Mouse (Mus musculus) left cerebral cortex, postnatal 14 days (tissue): Measurements from ENCODE around the gene Pfas. TPM values are rescaled to one million over a fixed set of nuclear protein-coding genes. Genes with fewer than 3 reads are reported as not detected.
"Not testable (repeated sequence)": the region's sequence is repeated elsewhere in the genome, so short reads cannot be mapped to it uniquely, and the experiment has no call there.

Experiments used
- DNase-seq, 2 experiments: peaks; one replicate each; pipeline ENCODE4 v3.0.0; 2021 to 2022; ENCODE audit warnings: low spot score in 2 of 2, mixed read lengths in 1 of 2
- intact Hi-C: fragments of 180-260 bp; cut with DNase I; formaldehyde crosslinking; loops from one replicate; pipeline ENCODE4 v1.15.1; 2025
- total RNA-seq, 2 experiments: library from RNA; stranded (reverse); gene quantifications; 2 replicates each; pipeline ENCODE4 v1.2.3; 2021

Gene Pfas
- total RNA-seq, 2 experiments from 2014 or later: 19.6 to 23.5 TPM

DNA sequence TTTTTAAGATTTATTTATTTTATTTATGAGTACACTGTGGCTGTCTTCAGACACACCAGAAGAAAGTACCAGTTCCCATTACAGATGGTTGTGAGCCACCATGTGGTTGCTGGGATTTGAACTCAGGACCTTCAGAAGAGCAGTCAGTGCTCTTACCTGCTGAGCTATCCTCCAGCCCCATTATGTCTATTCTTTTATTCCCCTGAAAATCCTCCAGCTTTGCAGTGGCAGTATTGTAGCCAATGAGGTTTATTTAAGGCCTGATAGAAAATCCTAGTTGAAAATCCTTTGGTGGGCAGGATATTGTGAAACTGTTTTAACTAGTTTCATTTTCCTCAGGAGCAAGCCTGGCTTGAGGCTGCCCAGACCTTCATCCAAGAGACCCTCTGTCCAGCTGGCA, 12.4 kb upstream of the Pfas start:
- intact Hi-C loops: no loop called here

DNA sequence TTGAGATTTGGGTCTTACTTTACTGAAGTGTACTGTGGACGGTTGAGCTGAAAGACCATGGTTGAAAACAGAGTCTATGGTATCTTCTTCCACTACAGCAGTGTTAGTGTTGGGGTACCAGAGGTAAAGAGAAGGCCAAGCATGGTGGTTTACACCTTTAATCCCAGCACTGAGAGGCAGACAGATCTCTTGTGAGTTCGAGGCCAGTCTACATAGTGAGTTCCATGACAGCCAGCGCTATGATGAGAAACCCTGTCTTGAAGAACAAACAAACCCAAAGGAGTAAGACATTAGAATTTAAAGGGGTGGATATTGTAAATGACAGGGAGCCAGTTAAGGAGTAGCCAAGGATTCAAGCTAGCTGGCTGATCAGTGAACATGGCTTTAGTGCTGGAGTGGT, 8.5 kb upstream of the Pfas start:
- no peak for DNase-seq
- intact Hi-C loops: no loop called here

More for the DNA sequence above, 12.4 kb upstream of the Pfas start:
- DNase-seq: no peak

DNA sequence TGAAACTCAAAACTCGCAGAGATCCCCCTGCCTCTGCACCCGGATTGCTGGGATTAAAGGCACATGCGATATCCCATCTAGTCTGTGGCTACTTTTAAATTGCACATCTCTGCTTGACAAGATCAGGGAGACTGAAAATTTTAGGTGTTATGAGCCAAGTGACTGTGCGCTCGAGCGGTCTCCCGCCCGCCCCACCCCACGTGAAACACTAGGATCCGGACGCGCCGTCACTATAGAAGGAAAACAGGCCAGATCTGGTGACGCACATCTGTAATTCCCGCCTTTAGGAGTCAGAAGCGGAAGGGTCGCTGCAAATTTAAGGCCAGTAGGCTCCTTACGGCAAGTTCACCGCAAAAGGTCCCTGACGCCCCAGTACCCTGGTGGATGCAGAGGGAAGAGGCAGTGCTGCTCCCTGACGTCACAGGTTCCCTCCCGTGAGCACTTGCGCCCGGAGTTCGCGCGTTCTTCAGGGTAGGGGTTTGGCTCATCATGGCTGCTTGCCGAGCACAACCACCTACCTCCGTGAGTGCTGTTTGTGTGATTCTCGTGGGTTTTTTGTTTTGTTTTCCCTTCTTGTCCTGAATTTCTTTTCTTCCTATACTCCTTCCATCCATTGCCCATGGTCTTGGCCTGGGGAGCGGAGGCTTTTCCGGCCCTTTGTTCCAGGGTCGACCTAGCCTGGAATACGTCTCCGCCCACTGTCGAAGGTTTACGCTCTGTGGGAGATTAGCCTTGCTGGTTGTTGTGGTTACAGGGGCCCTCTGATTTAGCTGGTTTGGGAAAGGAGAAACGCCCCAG, 7.6 kb upstream of the Pfas start, which contains the start of gene Ctc1:
Gene Ctc1, plus strand, starts transcription at position 268 of the 798 bp plus-strand sequence.
- DNase-seq: peak; percentile 88 to 90
- intact Hi-C loops: no loop called here

DNA sequence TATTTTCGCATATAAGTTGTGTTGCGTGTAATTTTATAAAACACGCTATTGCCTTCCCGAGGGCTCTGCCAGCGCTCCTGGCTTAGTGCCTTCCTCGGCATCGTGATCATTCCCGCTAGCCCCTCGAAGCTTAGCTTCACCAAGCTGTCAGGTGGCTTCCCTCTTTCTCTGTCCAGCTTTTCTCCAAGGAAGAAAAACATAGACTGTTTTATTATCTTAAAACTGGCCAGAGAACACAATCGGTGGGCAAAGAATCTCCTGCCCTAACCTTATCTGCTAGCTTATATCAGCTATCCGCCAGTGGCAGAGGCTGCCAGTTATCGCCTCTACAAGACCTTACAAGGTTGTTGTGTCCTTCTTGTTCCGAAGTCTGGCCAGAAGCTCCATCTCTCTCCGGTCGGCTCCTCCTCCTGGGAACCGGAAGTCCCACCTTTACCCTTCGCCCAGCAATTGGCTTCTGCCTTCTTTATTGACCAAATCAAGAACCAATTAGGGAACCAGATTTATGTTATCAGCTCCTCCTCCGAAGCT, 3.9 kb upstream of the Pfas start:
- intact Hi-C loops: no loop called here
- DNase-seq: peak; percentile 89 to 93

DNA sequence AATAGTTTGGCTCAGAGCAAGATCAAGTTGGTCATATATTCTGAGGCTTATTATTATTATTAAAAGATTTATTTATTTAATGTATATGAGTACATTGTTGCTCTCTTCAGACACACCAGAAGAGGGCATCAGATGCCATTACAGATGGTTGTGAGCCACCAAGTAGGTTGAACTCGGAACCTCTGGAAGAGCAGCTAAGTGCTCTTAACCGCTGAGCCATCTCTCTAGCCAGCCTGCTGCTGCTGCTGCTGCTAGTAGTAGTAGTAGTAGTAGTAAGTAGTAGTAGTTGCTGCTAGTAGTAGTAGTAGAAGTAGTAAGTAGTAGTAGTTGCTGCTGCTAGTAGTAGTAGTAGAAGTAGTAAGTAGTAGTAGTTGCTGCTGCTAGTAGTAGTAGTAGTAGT, 3.2 kb upstream of the Pfas start:
- DNase-seq, intact Hi-C loops: not testable (repeated sequence)

DNA sequence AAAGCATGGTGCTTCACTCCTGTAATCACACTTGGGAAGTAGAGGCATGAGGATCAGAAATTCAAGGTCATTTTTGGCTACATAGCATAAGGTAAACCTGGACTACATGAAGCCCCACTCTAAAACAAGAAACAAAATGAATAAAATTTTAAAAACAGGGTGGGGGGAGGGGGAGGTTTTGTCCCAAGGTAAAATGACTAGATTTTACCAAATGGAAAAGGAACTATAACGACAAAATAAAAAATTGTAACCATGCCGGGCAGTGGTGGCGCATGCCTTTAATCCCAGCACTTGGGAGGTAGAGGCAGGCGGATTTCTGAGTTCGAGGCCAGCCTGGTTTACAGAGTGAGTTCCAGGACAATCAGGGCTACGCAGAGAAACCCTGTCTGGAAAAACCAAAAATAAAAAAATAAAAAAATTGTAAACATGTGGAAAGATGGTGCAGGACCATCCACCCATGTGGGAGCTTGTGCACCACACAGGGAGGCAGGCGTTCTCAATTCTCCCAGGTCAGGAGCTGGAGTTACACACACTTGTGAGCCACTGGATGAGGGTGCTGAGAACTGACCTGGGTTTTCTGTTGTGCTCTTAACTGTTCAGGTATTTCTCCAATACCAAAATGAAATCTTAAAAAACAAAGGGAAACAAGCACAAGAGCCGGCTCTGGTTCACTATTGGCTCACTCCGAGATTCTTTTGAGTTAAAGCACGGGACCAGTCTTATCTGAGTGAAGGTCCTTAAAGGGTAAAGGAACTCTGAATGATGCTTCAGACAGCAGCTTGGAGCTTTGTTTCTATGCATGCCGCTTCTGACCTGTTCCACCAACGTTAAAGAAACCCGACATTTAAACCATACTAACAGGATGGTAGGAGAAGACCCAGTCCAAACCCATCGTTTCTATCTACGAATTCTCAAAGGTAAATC, 2.4 kb upstream of the Pfas start:
- intact Hi-C loops: no loop called here

DNA sequence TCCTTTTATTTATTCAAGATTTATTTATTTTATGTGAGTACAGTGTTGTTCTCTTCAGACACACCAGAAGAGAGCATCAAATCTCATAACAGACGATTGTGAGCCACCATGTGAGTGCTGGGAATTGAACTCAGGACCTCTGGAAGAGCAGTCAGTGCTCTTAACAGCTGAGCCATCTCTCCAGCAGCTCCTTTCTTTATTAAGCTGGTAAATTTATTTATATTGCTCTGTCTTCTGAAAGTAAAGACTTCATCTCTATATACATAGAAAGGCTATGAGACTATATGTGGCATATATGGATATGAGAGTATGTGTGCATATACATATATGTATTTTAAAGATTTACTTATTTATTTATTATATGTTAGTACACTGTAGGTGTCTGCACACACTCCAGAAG, 1.2 kb upstream of the Pfas start:
- no peak for DNase-seq
- intact Hi-C loops: no loop called here

More for the DNA sequence above, 2.4 kb upstream of the Pfas start:
- DNase-seq: no peak

DNA sequence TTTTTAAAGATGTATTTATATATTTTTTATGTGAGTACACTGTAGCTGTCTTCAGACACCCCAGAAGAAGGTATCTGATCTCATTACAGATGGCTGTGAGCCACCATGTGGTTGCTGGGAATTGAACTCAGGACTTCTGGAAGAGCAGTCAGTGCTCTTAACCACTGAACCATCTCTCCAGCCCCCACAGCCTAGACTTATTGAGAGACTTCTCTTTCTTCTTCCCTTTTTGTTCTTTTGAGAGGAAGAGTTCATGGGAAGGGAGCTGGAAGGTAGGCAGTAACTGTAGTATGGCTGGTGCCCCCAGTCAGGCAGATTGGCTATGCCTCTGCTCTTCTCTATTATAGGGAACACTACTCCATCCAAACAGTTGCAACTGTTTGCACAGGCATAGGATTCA, 1.7 kb downstream of the Pfas start:
- DNase-seq, intact Hi-C loops: not testable (repeated sequence)

DNA sequence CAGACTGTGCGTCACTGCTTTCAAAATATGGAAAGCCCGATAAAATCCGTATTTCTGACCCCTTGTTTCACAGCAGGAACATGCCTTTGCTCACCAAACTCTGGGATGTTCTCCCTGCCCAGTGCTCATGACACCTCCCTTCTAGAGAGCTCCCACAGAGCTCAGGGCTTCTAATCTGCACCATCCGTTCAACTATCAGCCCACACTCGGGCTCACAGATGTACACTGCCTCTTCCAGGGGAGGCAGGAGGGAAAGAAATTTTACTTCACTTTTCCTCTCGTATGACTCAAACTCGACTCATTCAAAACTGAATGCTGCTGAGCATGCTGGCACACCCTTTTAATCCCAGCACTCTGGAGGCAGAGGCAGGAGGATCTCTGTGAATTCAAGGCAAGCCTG, 3.1 kb downstream of the Pfas start:
- DNase-seq: no peak
- intact Hi-C loops: no loop called here

DNA sequence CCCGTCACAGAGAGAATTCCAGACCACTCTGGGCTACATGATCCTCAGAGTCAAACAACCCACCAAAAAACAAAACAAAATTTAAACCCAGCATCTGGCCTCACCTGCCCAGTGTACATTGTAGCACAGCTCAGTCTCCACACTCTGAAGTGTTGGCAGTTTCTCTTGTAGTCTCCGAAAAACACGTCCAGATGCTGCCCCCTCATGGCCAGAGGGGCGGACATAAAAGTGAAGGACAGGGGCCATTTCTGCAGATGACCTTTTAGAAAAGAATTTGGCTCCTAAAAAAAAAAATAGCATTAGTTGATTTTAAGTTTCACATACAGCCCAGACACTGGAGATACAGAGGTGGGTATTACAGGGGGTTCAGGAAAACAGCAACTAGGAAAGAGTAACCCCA, 4.7 kb downstream of the Pfas start:
- intact Hi-C loops: no loop called here
- DNase-seq: no peak

DNA sequence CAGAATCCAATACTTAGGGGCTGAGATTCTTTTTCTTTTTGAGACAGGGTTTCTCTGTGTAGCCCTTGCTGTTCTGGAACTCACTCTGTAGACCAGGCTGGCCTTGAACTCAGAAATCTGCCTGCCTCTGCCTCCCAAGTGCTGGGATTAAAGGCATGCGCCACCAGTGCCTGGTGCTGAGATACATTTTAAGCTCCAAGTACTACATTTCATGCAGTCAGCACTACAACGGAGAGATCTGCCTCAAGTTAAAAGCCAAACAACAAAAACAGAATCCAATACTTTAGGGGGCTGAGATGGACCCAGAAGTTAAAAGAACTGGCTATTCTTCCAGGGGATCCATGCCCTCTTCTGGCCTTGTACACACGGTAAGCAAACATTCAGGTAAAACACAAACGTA, 5.5 kb downstream of the Pfas start:
- DNase-seq, intact Hi-C loops: not testable (repeated sequence)

DNA sequence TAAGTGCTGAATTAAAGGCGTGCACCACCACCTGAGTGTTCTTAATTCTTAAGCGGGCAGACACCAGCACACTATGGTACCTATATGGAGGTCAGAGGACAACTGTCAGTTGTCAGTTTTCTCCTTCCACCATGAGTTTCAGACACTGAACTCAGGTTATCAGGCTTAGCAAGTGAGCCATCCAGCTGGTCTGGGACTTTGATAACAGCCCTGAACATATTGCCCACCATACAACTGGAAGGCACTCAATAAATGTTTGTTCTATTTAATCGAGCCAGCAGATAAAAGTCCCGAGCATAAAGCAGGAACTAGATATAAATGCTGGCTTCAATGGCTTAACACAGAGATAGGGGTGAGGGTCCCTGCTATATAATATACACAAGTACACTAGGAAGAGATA, 11.2 kb downstream of the Pfas start:
- no peak for DNase-seq
- intact Hi-C loops: no loop called here

DNA sequence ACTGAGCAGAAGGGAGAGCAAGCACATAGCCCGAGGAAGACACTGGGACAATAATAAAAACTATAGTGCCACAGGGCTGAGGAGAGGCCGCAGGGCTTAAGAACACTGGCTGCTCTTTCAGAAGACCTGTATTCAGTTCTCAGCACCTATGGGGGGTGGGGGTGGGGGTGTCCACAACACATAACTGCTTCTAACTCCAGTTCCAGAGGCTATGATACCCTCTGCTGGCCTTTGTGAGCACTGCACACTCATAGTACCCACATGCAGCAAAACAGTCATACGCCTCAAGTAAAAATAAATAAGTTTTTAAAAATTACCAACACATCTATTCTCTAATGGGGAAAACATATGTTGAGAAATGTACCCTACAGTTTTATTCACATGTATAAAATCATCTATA, 13.9 kb downstream of the Pfas start:
- intact Hi-C loops: no loop called here

DNA sequence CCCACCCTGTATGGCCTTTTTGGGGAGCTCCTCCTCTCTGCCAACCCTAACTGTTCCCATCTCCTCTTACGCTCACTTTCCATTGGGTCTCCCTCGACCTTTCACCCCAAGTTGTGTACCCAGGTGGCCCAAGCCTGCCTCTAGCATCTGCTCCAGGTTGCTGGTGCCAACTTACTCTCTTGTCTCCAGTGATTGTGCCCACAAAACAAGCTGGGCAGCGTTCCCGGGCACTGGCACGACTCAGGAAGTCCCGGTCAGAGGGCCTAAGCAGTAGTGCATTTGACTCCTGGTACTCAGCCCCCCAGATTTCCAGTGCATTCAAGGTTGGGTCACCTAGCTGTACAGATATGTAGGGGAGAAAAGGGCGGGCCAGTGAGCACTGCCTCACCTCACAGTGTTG, 15.1 kb downstream of the Pfas start:
- DNase-seq: no peak
- intact Hi-C loops: no loop called here

More for the DNA sequence above, 13.9 kb downstream of the Pfas start:
- peak in 1 of 2 experiments; percentile 38 for DNase-seq

DNA sequence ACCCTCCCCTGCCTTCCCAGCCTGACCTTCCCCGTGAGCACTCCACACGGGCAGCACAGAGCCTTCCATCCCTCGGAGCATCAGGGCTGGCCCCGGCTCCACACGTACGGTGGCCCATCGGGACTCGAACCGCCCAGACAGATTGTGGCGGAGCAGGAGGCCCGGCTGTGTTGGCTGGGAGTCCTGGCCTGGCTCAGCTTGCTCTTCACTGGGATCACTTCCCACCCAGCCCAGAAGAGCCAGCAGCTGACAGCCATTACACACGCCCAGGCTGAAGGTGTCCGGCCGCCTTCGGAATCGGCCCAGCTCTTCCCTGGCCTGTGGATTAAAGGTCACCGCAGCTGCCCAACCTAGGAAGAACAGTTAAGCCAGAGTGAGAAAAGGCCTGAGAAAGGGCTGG, 19.9 kb downstream of the Pfas start:
- intact Hi-C loops: no loop called here
- DNase-seq: no peak

DNA sequence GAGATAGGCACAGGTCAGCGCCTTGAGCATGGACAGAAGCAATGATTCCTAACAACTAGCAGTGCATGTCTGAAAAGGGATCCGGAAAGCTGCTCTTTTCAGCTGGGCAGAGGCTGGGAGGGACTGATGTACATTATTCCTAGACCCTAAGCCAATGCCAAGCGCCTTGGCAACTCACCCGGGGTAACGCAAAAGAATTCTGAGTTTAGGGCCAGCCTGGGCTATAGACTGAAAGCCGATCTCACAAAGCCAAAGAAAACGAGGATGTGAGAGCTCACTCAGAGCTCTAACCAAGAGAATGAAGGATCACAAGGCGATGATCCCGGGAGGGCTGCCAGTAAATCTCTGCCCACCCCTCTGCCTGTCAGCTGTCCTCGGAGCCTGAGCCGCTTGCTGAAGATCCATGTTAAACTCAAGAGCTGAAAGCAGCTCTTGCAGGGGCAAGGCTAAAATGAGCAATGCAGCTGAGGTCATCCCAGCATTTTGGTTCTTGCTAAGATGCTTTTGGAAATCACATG, 20.8 kb downstream of the Pfas start:
- DNase-seq: no peak

DNA sequence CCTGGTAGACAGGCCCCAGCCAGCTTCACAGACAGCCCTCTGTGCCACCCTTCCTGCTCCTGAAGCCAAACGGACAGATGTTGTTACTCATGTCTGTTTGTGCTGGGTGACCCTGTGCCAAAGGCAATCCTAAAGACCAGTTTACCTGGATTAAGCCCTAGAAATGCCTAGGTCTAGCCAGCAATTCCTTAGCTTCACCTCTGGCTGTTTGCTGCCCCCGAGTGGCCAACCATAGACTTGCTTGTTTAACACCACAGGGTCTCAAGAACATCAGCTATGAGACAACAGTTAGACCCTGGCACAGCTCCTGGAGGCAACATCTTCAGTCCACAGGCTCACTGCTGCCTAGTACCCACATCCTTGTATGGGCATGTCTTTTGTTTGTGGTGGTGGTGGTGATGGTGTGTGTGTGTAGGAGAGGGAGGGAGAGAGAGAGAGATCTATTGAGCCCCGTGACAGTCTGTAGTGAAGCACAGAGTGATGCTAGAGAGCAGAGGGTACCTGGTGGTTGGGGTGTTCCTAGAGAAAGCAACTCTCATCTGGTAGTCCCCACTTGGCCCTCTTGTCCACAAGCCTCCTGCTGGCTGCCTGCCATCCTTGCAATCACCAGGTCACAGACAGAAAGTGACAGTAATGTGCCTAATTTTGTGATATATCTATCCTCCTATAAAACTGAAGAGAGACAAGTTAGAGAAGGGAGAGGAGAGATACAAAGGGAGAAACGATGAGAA, 25.5 kb downstream of the Pfas start:
- DNase-seq: peak; percentile 67 to 80
- intact Hi-C loops: loop anchor here (2.0 kb wide), 1 partner anchor 78 kb away; no protein-coding TSS in a partner anchor

More for the DNA sequence above, 20.8 kb downstream of the Pfas start:
- intact Hi-C loops: no loop called here

DNA sequence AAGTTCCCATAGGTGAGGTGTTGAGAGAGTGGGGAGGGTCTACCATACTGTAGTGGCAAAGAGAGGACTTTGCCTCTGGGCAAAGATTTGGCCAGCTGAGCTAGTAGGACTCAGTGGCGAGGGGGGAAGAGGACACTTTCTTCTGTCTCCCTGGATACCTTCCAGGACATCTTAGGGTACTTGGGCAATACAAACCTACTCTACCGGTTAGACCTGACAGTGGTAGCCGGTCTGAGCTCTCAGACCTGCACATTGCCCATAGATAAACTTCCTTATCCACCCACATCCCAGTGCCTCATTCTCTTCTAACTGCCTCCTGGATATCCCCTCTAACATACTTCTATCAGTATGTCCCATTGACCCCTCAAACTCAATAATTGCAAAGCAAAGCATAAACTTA, 27.3 kb downstream of the Pfas start:
- no peak for DNase-seq
- intact Hi-C loops: no loop called here

DNA sequence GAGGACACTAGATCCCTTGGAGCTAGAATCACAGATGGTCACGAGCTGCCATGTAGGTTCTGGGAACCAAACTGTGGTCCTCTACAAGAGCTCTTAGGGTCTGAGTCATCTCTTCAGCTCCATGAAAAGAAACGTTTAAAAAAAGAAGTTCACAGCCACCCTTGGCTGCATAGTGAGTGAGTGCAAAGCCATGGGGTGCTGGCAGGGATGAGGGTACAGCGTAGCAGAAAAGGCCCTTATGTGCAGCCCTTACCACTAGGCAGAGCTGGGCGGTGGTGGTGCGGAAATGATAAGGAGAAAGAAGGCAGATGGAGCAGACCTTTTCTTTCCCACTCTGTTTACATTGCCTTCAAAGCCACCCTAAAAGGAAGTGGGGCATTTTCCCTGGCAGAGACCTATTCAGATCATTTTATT, 28.9 kb downstream of the Pfas start:
- intact Hi-C loops: no loop called here
- DNase-seq: no peak
